Mouse (Mus musculus) cortical plate, adult 2 months (tissue): Measurements from ENCODE around the gene B4galt5.

Source experiments
- CTCF ChIP-seq: fragments of 200-500 bp; IDR thresholded peaks from 2 replicates; pipeline ENCODE4 v1.5.1; 2011; ENCODE audit warnings: mild to moderate bottlenecking, control low read depth, low read length; ENCODE audit not compliant: insufficient read depth; ENCODE audit errors: extremely low read depth
- POLR2A ChIP-seq: fragments of 200-500 bp; IDR thresholded peaks from 2 replicates; pipeline ENCODE4 v1.6.1; 2011; ENCODE audit warnings: mild to moderate bottlenecking, low read length, control low read depth; ENCODE audit not compliant: insufficient read depth; ENCODE audit errors: extremely low read depth

DNA sequence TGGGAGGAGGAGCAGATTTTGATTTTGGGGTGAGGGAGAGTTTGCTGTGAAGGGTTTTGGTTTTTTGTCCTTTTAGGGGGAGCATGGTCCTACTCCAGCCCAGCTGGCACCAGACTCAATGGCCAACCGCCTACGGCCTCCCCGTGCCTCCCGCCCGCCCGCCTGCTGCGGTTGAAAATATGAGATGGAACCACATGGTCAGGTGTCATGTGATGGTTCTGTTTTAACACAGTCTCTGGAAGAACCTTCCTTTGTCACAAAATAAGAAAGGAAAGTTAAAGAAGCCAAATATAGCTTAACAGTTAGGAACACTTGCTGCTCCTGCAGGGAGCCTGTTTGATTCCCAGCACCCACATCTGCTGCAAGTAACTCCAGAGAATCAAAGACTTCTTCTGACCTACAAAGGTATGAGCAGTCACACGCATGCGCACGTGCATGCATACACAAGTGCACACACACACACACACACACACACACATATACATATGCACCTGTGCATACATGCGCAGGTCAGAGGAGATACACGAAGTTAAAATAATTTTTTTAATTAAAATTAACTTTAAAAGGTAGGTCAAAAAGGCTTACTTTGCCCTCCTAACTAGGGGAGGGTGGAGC lies 25.3 kb upstream of the B4galt5 start:
- TF ChIP-seq CTCF, result no peak
- TF ChIP-seq POLR2A, result no peak
